Mouse (Mus musculus) limb, embryonic 12.5 days (tissue): ENCODE data around the gene Cdkal1. TPM values are rescaled to one million over a fixed set of nuclear protein-coding genes. Genes with fewer than 3 reads are reported as not detected.

Source experiments
- ATAC-seq: fragments of 200-750 bp; cut with Nextera tagmentation; 2 replicates; pipeline ENCODE4 v1.8.0; 2017; ENCODE audit warnings: low read depth, moderate TSS enrichment; ENCODE audit not compliant: insufficient number of reproducible peaks, insufficient read depth, low FRiP score, low TSS enrichment
- H3K27ac ChIP-seq: fragments of 300-500 bp; sonication (generic); 2 replicates; pipeline ENCODE4 v1.5.1; 2016; ENCODE audit warnings: mild to moderate bottlenecking, moderate library complexity
- H3K27me3 ChIP-seq: fragments of 300-500 bp; sonication (generic); 2 replicates; pipeline ENCODE4 v1.6.1; 2016; ENCODE audit warnings: mild to moderate bottlenecking, moderate library complexity
- H3K36me3 ChIP-seq: fragments of 300-500 bp; sonication (generic); 2 replicates; pipeline ENCODE4 v1.6.1; 2016; ENCODE audit warnings: mild to moderate bottlenecking, moderate library complexity
- H3K4me1 ChIP-seq: fragments of 300-500 bp; sonication (generic); replicated peaks from 2 replicates; pipeline ENCODE4 v1.6.1; 2016
- H3K4me2 ChIP-seq: fragments of 300-500 bp; sonication (generic); 2 replicates; pipeline ENCODE4 v1.6.1; 2016; ENCODE audit warnings: mild to moderate bottlenecking, moderate library complexity
- H3K4me3 ChIP-seq: fragments of 300-500 bp; sonication (generic); replicated peaks from 2 replicates; pipeline ENCODE4 v1.5.1; 2016; ENCODE audit warnings: mild to moderate bottlenecking
- H3K9ac ChIP-seq: fragments of 300-500 bp; sonication (generic); replicated peaks from 2 replicates; pipeline ENCODE4 v1.6.1; 2016; ENCODE audit warnings: mild to moderate bottlenecking, moderate library complexity
- H3K9me3 ChIP-seq: fragments of 300-500 bp; sonication (generic); 2 replicates; pipeline ENCODE4 v1.6.1; 2016; ENCODE audit warnings: mild to moderate bottlenecking, moderate library complexity
- WGBS: fragments of 180-500 bp; shearing (Covaris S2); methylation state at CpG from one replicate; pipeline ENCODE4 v1.1.7; 2016; 5-methylcytosine and 5-hydroxymethylcytosine counted together
- polyA plus RNA-seq: library from polyadenylated mRNA; unstranded; fragments of >200 nt; fragmentation: Nextera tagmentation; extraction: Ambion mirVana; gene quantifications from 2 replicates; pipeline ENCODE4 v1.2.1, GENCODE M21; 2016

Gene Cdkal1
- polyA plus RNA-seq, 1 experiment from 2014 or later = 42.4 TPM

- no peak overlapping the region for H3K9ac ChIP-seq
- 73% methylated on average over 4 of the region's 4 CpGs for WGBS
- no peak overlapping the region for H3K4me2 ChIP-seq
- no peaks in the 10 kb centered on the region for H3K9me3 ChIP-seq
- no peak overlapping the region for H3K27ac ChIP-seq
- H3K4me3 ChIP-seq = no peak overlapping the region
- no peaks in the 10 kb centered on the region for H3K36me3 ChIP-seq
- no peaks in the 10 kb centered on the region for H3K27me3 ChIP-seq
- no peak for ATAC-seq
- no peaks in the 10 kb centered on the region for H3K4me1 ChIP-seq
Observed at GRCm38 (mm10) chr13:29290569-29290968, 564.9 kb downstream of the Cdkal1 start.

GRCm38 (mm10) chr13:29285058-29285457 lies 570.4 kb downstream of the Cdkal1 start:
- H3K4me1 ChIP-seq = no peaks in the 10 kb centered on the region; the same call in 1 of the 2 replicates
- no peaks in the 10 kb centered on the region for H3K27me3 ChIP-seq
- no peak overlapping the region for H3K4me2 ChIP-seq
- H3K36me3 ChIP-seq = no peaks in the 10 kb centered on the region
- H3K4me3 ChIP-seq = no peak overlapping the region
- ATAC-seq = no peak
- no peak overlapping the region for H3K27ac ChIP-seq
- WGBS = 29% methylated on average over 3 of the region's 3 CpGs
- H3K9me3 ChIP-seq = no peaks in the 10 kb centered on the region
- no peak overlapping the region for H3K9ac ChIP-seq

- no peak overlapping the region for H3K4me2 ChIP-seq
- WGBS = 67% methylated on average over 6 of the region's 6 CpGs
- H3K27me3 ChIP-seq = no peaks in the 10 kb centered on the region
- no peaks in the 10 kb centered on the region for H3K36me3 ChIP-seq
- H3K27ac ChIP-seq = no peak overlapping the region
- H3K4me1 ChIP-seq = no peaks in the 10 kb centered on the region; the same call in 1 of the 2 replicates
- no peaks in the 10 kb centered on the region for H3K9me3 ChIP-seq
- ATAC-seq = no peak
- H3K9ac ChIP-seq = no peak overlapping the region
- no peak overlapping the region for H3K4me3 ChIP-seq
Observed at GRCm38 (mm10) chr13:29281556-29281955, 573.9 kb downstream of the Cdkal1 start.

GRCm38 (mm10) chr13:29278156-29278555 lies 577.3 kb downstream of the Cdkal1 start:
- 0 out of 2 replicates have a peak, but pooled peaks cover 2% of the 10 kb centered on the region for H3K4me1 ChIP-seq
- no peaks in the 10 kb centered on the region for H3K27me3 ChIP-seq
- no peaks in the 10 kb centered on the region for H3K9me3 ChIP-seq
- no peaks in the 10 kb centered on the region for H3K36me3 ChIP-seq
- H3K9ac ChIP-seq = no peak overlapping the region
- WGBS = 65% methylated on average over 4 of the region's 4 CpGs
- ATAC-seq = no peak
- no peak overlapping the region for H3K4me3 ChIP-seq
- H3K27ac ChIP-seq = no peak overlapping the region
- no peak overlapping the region for H3K4me2 ChIP-seq

- H3K4me3 ChIP-seq = no peak overlapping the region
- no peak for ATAC-seq
- no peak overlapping the region for H3K9ac ChIP-seq
- no peaks in the 10 kb centered on the region for H3K9me3 ChIP-seq
- H3K36me3 ChIP-seq = no peaks in the 10 kb centered on the region
- H3K4me2 ChIP-seq = no peak overlapping the region
- no peak overlapping the region for H3K27ac ChIP-seq
- no peaks in the 10 kb centered on the region for H3K27me3 ChIP-seq
- H3K4me1 ChIP-seq = 0 out of 2 replicates have a peak, but pooled peaks cover 2% of the 10 kb centered on the region
- 80% methylated on average over 11 of the region's 11 CpGs for WGBS
Observed at GRCm38 (mm10) chr13:29274296-29274695, 581.2 kb downstream of the Cdkal1 start.

- WGBS = 52% methylated on average over 4 of the region's 4 CpGs
- H3K36me3 ChIP-seq = no peaks in the 10 kb centered on the region
- no peaks in the 10 kb centered on the region for H3K9me3 ChIP-seq
- H3K27ac ChIP-seq = no peak overlapping the region
- H3K4me3 ChIP-seq = no peak overlapping the region
- no peak for ATAC-seq
- H3K27me3 ChIP-seq = no peaks in the 10 kb centered on the region
- H3K9ac ChIP-seq = no peak overlapping the region
- no peak overlapping the region for H3K4me2 ChIP-seq
- H3K4me1 ChIP-seq = 0 out of 2 replicates have a peak, but pooled peaks cover 2% of the 10 kb centered on the region
Observed at GRCm38 (mm10) chr13:29273693-29274221, 581.7 kb downstream of the Cdkal1 start.

- Histone ChIP-seq H3K4me1 (0 out of 2 replicates have a peak, but pooled peaks cover 2% of the 10 kb centered on the region), H3K4me3 (no peak overlapping the region), H3K36me3 (no peaks in the 10 kb centered on the region), H3K27ac (no peak overlapping the region), H3K9me3 (no peaks in the 10 kb centered on the region), H3K4me2 (no peak overlapping the region), H3K27me3 (no peaks in the 10 kb centered on the region), H3K9ac (no peak overlapping the region)
- no peak for ATAC-seq
Observed at GRCm38 (mm10) chr13:29271451-29271850, 584.0 kb downstream of the Cdkal1 start.

GRCm38 (mm10) chr13:29264015-29264711 lies 591.3 kb downstream of the Cdkal1 start:
- no peak overlapping the region for H3K4me3 ChIP-seq
- H3K9ac ChIP-seq = no peak overlapping the region
- ATAC-seq = no peak
- no peak overlapping the region for H3K4me2 ChIP-seq
- H3K9me3 ChIP-seq = no peaks in the 10 kb centered on the region
- no peaks in the 10 kb centered on the region for H3K36me3 ChIP-seq
- H3K4me1 ChIP-seq = no peaks in the 10 kb centered on the region
- no peaks in the 10 kb centered on the region for H3K27me3 ChIP-seq
- 80% methylated on average over 11 of the region's 11 CpGs for WGBS
- no peak overlapping the region for H3K27ac ChIP-seq

GRCm38 (mm10) chr13:29262164-29262563 lies 593.3 kb downstream of the Cdkal1 start:
- Histone ChIP-seq H3K36me3 (no peaks in the 10 kb centered on the region), H3K9me3 (no peaks in the 10 kb centered on the region), H3K27ac (no peak overlapping the region), H3K4me1 (no peaks in the 10 kb centered on the region), H3K27me3 (no peaks in the 10 kb centered on the region), H3K4me3 (no peak overlapping the region), H3K9ac (no peak overlapping the region), H3K4me2 (no peak overlapping the region)
- no peak; the same call in 1 of the 2 replicates for ATAC-seq
- WGBS = 83% methylated on average over 4 of the region's 4 CpGs

- Histone ChIP-seq H3K4me1 (no peaks in the 10 kb centered on the region), H3K9me3 (no peaks in the 10 kb centered on the region), H3K9ac (no peak overlapping the region), H3K4me2 (no peak overlapping the region), H3K27me3 (no peaks in the 10 kb centered on the region), H3K4me3 (no peak overlapping the region), H3K36me3 (no peaks in the 10 kb centered on the region), H3K27ac (no peak overlapping the region)
- no peak for ATAC-seq
- WGBS = 84% methylated on average over 4 of the region's 4 CpGs
Observed at GRCm38 (mm10) chr13:29248535-29248934, 606.9 kb downstream of the Cdkal1 start.

GRCm38 (mm10) chr13:29247800-29248199 lies 607.7 kb downstream of the Cdkal1 start:
- H3K4me2 ChIP-seq = no peak overlapping the region
- H3K27me3 ChIP-seq = no peaks in the 10 kb centered on the region
- H3K9ac ChIP-seq = no peak overlapping the region
- H3K4me3 ChIP-seq = no peak overlapping the region
- H3K27ac ChIP-seq = no peak overlapping the region
- 71% methylated on average over 3 of the region's 3 CpGs for WGBS
- no peaks in the 10 kb centered on the region for H3K4me1 ChIP-seq
- ATAC-seq = no peak
- no peaks in the 10 kb centered on the region for H3K9me3 ChIP-seq
- H3K36me3 ChIP-seq = no peaks in the 10 kb centered on the region

GRCm38 (mm10) chr13:29235065-29235464 lies 620.4 kb downstream of the Cdkal1 start:
- no peaks in the 10 kb centered on the region for H3K36me3 ChIP-seq
- H3K4me1 ChIP-seq = no peaks in the 10 kb centered on the region
- no peak overlapping the region for H3K4me3 ChIP-seq
- no peak for ATAC-seq
- H3K27ac ChIP-seq = no peak overlapping the region
- H3K9me3 ChIP-seq = peaks cover 4% of the 10 kb centered on the region
- H3K9ac ChIP-seq = no peak overlapping the region
- WGBS = 75% methylated on average over 4 of the region's 4 CpGs
- H3K27me3 ChIP-seq = no peaks in the 10 kb centered on the region
- no peak overlapping the region for H3K4me2 ChIP-seq
